Mouse (Mus musculus): ENCODE results near the gene Gm15085. TPM values are rescaled to one million over a fixed set of nuclear protein-coding genes. Genes with fewer than 3 reads are reported as not detected.
"Not testable (repeated sequence)": the region's sequence is repeated elsewhere in the genome, so short reads cannot be mapped to it uniquely, and the experiment has no call there.

Gene Gm15085
- polyA plus RNA-seq (2014; fragmentation: Nextera tagmentation; extraction: Ambion mirVana) = not detected in 2 replicates

DNA sequence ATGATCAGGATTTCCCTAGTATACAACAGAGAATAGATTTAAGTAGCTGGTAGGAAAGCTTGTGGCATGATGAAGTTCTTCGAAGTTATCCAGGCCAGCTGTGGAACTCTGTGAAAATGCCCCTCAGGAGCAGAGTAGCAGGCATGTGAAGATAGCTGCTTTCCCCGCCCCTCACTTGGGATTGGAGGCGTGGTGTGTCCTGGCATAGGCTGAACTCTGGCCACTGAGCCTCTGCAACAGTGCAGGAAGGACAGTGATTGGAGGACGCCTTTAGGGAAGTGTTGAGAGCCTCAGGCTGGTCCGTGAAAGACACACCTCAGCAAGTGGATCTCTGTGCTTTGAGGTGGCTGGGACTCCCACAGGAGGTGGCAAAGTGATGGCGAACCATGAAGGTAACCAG is at the start of gene Gm15085:
Gm15085 (plus strand) TSS at position 301 of the 400 bp plus-strand sequence.
- not testable (repeated sequence) for H3K4me2 ChIP-seq (replicated peaks; ENCODE audit: low read depth, low read length); H3K9ac ChIP-seq (ENCODE audit: low read depth, low read length); DNase-seq (ENCODE audit: low spot score); H3K36me3 ChIP-seq (ENCODE audit: control insufficient read depth, insufficient read depth, low read length); H3K9me3 ChIP-seq (ENCODE audit: control insufficient read depth, low read length); H3K27ac ChIP-seq (ENCODE audit: low read depth, low read length); ATAC-seq (ENCODE audit: low FRiP score); H3K4me1 ChIP-seq (replicated peaks; ENCODE audit: control insufficient read depth, insufficient read depth, low read length); H3K27me3 ChIP-seq (ENCODE audit: control insufficient read depth, insufficient read depth, low read length); H3K4me3 ChIP-seq (ENCODE audit: low read depth, low read length)
- no CpG with 5 or more reads among the region's 6 CpGs for WGBS

Other genes starting within 250 kb of the Gm15085 start
- not detected in 2 replicates for gene Gm15093, start 175.2 kb upstream of the Gm15085 start, polyA plus RNA-seq (2014; fragmentation: Nextera tagmentation; extraction: Ambion mirVana)
- not detected in 2 replicates for gene Gm10439, start 147.0 kb downstream of the Gm15085 start, polyA plus RNA-seq (2014; fragmentation: Nextera tagmentation; extraction: Ambion mirVana)

Data from hindbrain, embryonic 11.5 days (tissue).